Mouse (Mus musculus) embryonic fibroblast, embryonic 13.5 days (primary cell): ENCODE results near the gene Gm20388.

Experiments used
- CTCF ChIP-seq: IDR thresholded peaks from 2 replicates; pipeline ENCODE4 v1.5.1; 2011; ENCODE audit warnings: mild to moderate bottlenecking, control low read depth, low read length, moderate library complexity, borderline replicate concordance; ENCODE audit not compliant: insufficient read depth
- POLR2A ChIP-seq: IDR thresholded peaks from 2 replicates; pipeline ENCODE4 v1.6.1; 2011; ENCODE audit warnings: low read depth, mild to moderate bottlenecking, control low read depth, low read length, moderate library complexity

GRCm38 (mm10) chr8:120562680-120563347 is 652.2 kb downstream of the Gm20388 start:
- TF ChIP-seq CTCF (no peak), POLR2A (no peak)
